Mouse (Mus musculus): ENCODE data around the gene Wdfy3.
"Not testable (repeated sequence)": the region's sequence is repeated elsewhere in the genome, so short reads cannot be mapped to it uniquely, and the experiment has no call there.

The Wdfy3 gene

DNA sequence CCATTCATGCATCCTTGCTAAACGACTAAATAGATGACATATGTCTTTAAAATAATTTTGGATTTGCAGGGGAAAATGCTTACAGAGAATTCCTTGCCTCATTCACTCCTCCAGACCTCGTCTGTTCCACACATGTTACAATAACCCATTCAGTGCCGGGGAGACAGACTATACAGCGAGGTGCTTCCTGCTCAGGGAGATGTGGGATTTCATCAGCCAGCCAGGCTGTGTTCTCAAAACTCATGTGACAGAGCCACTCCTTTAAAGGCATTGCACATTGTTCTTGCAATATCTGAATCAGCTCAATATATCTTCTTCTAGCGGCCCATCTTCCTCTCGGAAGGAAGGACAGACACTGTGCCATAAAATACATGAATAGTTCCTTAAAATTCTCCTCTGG is 70.8 kb downstream of the Wdfy3 start:
- DNase-seq (ENCODE audit: low spot score): peak; percentile 26

DNA sequence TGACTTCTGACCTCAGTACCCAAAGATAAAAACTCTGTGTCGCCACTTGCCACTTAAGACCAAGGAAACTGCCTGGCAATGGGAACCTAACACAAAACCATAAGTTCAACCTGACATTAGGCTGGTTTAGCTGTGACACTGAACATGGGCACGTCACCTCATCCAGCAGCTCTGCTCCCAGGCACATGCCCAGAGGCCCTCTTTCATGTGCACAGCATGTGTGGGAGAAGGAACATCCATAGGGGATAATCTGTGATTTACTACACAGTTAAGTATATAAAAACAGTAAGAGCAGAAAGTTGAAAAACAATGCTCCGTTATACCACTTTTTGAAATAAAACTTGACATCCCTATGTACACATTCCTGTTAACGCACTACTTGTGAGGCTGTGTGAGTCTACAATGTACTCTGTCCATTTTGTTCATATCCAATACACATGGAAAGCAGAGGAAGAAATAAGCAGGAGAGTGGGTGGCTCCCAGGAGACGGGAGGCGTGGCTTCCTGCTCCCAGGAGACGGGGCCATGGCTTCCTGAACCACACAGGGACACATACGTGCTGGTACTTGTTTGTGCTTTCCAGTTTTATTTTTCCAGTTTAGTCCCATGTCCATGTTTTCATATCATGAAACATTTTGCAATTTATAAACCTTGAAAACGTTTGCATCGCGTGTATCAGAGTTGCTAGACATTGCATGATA is 73.5 kb downstream of the Wdfy3 start:
- no peak for DNase-seq (ENCODE audit: low spot score)

DNA sequence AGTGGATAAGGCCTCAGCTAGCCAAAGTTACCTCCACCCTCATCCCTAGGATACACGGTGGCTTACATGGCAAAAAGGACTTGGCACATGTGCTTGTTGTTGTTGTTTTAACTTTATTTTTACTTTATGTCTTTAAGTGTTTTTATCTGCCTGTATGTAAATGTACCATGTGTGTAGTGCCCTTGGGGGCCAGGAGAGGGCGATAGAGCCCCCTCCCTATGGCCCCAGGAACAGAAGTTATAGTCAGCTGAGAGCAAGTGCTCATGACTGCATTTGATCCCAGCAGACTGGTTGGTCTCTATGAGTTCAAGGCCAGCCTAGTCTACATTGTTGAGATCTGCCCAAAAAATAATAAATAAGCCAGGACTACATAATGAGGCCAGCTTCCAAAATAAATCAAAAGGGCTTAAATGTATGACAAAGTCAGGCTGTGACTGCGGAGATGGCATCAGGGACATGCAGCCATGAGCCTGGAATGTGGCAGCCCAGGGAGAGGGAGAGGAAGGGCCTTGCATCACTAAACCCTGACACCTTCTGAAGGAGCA is 74.2 kb downstream of the Wdfy3 start:
- DNase-seq (ENCODE audit: low spot score): no peak

DNA sequence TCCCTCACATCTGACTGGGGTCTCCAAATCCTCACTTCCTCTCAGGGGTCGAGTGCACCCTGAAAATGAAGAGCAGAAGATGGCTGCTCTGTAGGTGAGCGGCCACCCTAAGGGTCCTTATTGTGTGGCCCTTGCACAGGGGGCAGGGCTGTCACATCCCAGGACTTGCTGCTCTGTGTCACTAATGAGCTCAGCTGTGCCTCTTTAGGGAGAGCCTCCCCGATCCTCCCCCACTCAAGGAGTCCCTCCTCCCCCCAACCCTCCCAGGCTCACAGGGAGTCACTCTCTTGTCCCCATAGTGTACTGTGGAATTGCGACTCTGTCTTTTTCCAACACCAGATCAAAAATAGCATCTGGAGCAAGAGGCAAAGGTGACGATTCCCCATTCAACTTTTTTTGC is 75.7 kb downstream of the Wdfy3 start:
- DNase-seq (ENCODE audit: low spot score): no peak

DNA sequence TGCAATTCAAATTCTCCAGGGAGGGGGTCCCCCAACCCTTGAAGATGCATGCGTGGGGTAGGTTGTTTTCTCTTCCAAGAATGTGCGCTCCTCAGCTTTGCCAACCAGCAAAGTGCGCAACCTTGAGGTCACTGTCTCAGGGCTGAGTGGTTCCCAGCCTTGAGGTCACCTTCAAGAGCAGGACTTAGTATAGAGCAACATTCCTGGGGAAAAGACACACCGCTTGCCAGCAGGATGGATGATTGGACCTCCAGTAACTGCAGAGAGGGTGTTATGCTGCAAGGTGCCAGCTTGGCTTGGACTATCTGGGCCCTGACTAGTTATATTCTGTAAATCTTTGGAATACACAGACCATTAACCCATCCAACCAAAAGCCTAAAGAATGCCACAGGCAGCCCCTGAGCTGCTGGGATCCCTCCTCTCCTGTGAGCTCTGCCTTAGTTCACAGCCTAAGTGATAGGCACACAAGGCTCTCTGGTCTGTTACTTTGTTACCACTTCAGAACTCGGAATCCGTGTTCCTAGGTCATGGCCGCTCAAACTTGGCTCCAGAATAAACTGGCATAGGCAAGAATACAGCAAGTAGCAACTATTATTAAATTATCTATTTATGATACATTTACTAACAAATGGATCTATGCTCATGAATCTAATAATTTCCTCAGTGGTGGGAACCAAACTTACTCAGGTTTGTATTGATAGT is 76.6 kb downstream of the Wdfy3 start:
- no peak for DNase-seq (ENCODE audit: low spot score)

DNA sequence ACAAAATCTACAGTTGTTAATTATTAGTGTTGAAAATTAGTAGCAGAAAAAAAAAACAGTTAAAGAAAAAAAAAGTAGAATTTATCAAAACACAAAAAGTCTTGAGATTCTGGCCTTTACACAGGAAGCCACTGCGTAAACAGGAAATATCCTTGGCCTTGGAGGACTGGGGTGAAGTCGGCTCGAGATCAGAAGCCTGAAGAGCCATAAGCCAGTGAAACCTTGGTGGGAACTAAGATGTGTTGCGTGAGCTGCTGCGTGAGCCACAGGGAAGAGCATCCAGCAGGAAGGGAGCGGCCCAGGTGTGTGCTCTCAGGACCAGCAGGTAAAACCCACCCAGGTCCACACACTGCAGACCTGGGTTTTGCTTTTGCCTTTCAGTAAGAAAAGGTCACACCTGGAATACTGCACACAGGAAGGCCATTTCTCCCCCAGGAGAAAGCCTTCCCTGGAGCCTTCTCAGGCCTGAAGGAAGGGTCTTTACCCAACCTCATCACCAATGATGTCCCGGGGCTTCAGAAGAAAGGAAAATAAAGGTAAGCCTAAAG is 79.3 kb downstream of the Wdfy3 start:
- no peak for DNase-seq (ENCODE audit: low spot score)

DNA sequence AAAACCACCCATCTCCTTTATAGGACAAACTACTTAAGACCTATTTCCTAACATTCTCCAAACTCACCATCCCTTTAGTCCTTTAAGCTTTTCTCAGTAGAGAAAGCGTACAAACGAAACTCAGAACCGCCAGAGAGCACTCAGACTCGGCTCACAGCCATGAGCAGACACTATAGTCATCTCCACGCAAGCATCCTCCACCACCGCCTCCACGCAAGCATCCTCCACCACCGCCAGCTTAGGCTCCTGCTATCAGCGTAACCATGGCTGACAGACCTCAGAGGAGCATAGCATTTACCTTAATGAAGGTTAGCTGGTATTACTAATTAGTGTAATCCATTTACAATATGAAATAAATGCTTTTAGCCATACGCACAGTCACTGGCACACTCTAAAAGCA is 81.2 kb downstream of the Wdfy3 start:
- DNase-seq (ENCODE audit: low spot score): no peak

DNA sequence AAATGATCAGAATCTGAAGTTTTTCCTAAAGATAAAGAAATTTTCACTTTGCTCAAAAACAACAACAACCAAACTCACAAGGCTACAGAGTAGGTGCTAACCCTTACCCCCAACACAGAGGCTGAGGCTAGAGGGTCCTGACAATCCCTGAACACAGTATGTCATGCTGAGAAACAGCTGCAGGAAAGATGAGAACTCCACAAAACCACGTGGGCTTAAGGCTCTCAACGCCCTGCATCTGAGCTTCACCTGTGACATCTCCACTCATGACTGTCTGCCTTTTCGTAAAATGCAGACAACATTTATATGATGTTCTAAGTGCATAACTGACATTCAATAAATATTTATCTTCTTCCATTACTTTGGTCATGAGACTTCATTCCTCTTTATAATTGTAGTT is 83.0 kb downstream of the Wdfy3 start:
- no peak for DNase-seq (ENCODE audit: low spot score)

DNA sequence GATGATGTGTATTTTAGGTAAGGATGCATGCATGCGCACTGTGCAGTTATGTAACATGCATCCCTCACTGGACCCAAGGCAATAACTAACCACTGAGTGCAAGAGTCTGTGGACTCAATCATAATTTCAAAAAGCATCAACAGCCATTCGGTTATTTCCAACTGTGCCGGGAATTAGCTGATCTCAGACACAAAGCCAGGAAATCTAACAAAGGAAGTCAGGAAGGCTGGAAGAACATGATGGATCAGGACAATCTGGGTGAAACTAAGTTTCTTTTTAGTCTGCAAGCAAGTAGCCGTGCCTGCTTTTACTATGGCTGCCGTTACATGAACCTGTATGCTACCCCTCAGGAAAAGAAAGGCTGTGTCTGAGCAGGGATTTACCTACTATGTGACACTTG is 87.5 kb downstream of the Wdfy3 start:
- DNase-seq (ENCODE audit: low spot score): no peak

DNA sequence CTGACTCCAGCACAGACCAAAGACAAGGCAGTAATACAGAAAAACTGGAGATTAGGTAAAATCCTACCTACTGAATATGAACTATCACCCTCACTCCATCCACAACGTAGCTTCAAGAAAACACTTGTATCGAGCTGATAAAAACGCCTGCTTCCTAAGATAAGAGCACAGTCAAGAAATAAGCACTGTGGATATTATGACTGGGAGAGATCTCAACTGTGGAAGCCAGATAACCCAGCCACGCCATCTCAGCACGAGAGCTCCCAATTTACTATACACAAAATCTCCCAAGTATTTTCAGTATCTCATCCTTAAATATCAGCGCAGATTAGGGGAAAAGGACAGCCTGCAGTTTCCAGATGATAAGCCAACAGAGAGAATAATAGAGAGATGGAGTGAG is 90.1 kb downstream of the Wdfy3 start:
- no peak for DNase-seq (ENCODE audit: low spot score)

DNA sequence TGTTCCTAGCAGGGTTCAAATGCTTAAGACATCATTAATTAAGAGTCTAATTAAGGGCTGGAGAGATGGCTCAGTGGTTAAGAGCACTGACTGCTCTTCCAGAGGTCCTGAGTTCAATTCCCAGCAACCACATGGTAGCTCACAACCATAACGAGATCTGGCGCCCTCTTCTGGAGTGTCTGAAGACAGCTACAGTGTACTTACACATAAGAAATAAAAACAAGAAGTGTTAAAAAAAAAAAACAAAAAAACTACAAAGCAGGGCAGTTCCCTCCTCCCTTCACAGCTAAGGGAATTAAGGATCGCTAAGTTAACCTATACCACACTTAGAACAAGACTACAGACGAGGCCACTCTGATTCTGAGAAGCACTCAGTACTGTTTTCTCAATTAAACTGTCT is 97.1 kb downstream of the Wdfy3 start:
- not testable (repeated sequence) for DNase-seq (ENCODE audit: low spot score)

DNA sequence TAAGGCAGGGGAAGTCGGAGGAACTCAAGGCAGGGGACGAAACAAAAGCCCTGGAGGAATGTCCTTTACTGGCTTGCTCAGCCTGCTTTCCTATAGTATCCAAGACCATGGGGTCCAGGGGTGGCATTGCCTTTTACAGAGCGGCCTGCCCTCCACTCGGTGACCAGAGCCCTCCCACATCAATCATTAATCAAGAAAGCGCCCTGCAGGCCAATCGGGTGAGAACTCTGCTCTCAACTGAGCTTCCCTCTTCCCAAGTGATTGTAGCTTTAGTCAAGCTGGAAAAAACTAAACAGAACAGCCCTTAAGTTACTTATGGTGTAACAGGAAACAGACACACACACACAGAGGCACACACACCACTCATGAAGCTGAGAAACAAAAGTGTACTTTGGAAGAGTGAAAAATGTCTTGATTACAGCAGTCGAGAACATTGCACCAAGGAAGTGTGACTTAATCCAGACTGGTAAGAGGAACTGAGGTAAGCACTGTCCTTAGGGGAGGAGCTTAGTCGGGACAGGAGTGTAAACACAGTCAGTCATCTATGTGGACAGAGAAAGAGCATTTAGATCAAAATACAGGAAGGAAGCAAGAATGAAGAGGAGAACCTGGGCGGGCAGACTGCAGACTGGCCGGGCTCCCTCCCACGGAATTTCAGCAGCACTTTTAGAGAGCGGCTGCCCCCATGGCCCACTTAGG is 101.4 kb downstream of the Wdfy3 start:
- no peak for DNase-seq (ENCODE audit: low spot score)

DNA sequence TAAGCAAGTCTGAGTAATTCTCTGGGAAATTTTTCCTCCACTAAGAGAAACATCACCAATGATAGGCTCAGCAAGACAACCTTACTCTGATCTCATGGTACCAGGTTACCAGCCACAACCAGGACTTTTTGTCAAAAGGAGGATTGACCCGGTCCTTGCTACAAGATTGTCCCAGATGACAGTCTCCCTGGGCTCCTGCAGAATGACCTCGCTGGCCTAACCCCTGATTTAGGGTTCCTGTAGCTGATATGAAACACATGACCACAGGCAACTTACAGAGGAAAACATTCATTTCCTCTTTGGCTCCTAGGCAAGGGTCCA is 101.9 kb downstream of the Wdfy3 start:
- DNase-seq (ENCODE audit: low spot score): no peak

DNA sequence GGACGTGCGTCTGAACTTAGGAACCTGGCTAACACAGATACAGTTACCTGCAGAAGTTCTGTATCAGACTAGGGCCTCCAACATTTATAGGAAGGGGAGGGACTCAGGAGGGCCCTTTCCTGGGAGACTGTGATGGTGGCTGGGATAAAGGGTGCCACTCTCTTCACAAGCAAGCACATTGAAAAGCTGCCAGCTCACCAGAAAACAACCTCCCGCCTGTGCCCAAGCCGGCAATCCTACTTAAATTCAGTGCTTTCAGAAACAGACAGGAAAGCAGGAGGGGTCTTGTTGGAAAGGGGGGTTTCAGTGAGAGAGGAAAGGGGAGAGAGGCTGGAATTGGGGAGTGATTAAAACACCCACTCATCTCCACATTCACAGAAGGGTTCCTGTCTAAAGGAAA is 106.9 kb downstream of the Wdfy3 start:
- DNase-seq (ENCODE audit: low spot score): no peak

DNA sequence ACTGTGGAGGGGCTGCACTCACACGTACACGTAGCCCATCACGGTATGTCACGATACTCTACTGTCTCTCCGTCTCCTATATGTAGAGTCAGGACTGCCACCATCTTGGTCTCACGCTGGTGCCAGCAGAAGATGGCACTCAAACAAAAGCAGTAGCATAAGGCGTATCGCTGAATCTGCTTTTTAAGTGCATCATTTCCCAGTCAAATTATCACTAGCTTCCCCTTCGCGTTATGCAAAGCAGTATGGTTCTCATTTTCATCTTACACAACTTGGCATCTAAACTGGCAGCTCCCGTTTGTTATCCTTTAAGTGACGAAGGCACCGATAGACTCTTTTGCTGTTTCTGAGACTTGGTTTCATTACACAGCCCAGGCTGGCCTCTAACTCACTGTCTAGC is 110.4 kb downstream of the Wdfy3 start:
- DNase-seq (ENCODE audit: low spot score): no peak

DNA sequence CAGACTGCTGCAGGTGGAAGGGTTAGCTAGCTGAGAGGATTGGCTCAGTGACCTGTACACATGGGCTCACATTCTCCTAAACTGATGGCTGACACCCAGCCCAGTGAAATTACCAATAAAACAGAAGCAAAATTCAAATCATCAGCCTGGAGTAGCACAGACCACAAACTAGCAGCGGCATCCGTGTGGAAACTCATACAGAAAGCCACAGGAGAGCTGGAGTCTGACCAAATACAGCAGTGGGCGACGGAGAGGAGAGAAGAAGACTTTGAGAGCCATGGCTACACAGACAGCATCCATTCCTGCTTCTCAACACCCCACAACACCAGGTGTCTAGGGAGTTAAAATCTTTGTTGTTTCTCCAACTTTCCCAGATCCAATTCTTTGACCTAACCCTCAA is 110.8 kb downstream of the Wdfy3 start:
- no peak for DNase-seq (ENCODE audit: low spot score)

DNA sequence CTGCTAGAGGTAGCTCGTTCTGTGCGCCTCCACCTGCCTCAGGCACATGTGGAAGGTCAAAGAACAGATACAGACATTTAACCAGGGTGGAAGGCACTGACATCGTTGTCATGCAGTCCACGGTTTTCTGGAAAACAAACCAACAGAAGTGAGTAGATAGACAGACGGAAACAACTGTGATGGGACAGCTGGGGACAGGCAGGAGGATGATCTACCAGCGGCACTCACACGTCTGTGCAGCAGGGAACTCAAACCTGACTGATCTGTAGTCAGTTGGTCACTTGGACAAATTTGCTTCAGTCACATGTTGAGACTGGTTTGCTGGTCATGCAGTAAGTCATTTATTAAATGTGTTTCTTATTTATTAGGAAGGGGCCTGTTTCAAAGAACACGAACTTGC is 112.3 kb downstream of the Wdfy3 start:
- no peak for DNase-seq (ENCODE audit: low spot score)

DNA sequence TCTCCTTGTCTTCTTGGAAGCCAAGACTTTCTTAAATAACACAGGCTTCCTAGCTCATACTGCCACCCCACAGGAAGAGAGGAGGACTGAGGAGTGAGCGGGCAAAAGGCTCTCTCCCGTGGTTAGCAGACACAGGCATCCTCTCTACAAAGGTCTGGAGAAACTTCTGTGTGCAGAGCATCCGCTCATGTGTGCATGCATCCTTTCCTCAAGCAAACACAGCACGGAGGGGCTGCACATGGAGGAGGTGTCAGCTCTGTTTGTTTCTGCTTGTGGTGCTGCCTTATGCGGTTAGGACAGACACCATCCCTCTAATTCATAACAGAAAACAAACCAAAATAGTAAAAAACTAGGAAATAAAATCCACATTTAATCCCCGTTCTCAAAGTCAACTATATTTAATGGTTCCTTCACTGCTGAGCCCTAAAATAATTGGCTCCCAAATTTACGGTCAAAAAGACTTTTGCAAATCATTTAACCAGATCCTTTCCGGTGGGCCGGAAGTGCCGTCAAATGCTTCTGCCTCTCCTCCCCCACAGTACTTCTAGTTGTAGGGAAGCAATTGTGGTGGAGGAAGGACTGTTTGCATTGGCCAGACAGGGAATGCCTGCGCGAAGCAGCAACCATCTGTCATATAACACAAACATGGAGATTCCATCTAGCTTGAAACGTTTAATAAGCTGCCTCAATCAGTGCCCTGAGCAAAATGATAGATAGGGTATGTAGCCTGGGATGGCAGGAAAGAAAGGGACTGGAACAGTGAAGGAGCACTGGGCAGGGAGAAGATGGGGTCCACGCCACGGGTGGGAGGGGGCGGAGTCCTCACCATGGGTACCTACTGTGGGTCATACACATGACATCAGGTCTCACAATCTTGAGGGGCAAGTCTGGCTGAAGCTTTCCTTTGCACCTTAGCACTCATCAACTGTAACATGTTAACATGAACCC is 115.1 kb downstream of the Wdfy3 start:
- DNase-seq (ENCODE audit: low spot score): no peak

DNA sequence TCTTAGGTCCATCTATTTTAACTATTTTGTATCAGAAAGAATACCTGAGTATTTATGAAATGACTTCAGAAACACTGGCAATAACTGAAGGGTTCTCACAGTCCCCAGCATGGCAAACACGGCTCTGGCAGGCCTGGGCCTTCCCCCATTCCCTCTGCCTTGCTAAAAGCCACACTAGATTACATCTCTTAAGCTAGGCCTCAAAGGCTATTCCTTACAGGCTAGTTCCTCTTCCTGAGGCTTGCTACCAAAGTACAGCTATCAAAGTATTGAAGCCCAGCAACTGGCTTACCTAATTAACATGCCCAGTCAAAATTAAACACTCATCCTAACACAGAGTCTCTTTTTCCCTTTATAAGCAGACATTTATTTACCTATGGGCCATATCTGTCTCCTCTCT is 117.8 kb downstream of the Wdfy3 start:
- DNase-seq (ENCODE audit: low spot score): no peak

DNA sequence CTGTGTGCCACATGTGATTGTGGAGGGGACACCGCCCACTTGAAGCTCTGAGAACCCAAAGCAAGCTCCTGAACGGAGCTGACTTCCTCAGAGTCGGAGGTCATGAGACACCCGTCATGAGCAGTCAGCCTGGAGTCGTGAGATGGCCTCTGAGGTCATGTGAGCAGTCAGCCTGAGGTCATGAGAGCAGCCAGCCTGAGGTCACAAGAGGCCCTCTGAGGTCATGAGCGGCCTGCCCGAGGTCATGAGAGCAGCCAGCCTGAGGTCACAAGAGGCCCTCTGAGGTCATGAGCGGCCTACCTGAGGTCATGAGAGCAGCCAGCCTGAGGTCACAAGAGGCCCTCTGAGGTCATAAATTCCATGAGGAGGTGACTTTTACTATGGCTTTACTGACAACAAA is 120.4 kb downstream of the Wdfy3 start:
- DNase-seq (ENCODE audit: low spot score): no peak

DNA sequence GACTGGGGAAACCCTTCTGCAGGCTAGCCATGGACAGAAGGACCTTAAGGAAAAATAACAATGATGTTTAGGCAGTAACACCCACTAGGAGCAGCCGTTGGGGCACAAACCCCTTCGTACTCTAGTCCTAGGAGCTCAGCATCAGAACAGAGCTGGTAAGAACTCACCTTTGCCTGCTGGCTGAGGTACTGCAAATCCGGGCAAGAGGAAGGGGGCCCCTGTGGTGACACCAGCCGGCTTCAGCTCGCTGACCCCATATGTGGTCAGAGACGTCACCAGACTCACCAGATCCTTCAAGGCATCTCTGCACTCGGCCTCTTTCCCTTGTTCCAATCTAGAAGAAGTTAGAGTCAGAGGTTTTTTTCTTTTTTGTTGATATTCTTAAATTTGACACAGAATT is 121.1 kb downstream of the Wdfy3 start:
- DNase-seq (ENCODE audit: low spot score): no peak

DNA sequence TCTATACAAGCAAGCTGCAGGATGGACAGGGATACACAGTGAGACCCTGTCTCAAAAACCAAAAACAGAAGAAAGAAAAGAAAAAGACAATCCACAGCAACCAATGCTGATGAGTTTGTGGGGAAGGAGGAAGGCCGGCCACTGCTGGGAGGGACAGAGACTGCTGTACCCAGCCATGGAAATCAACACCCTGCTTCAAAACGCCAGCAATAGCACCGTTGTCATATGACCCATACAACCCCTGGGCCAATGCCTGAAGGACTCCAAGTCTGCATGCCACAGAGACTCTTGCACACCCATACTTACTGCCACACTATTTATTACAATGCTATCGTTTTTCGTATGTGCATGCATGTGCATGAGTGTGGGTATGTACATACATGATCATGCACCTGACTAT is 124.0 kb downstream of the Wdfy3 start:
- DNase-seq (ENCODE audit: low spot score): no peak
